Mouse (Mus musculus): ENCODE results near the gene Gm3248. TPM values are rescaled to one million over a fixed set of nuclear protein-coding genes. Genes with fewer than 3 reads are reported as not detected.

Gm3248 gene
- polyA plus RNA-seq, 1 experiment from 2014 or later, result 2.2 TPM

Other genes with a start within 250 kb of the Gm3248 start
- 0.62 TPM in 1 of 2 replicates, not detected in the other for gene Gm3373, start 220.2 kb downstream of the Gm3248 start, polyA plus RNA-seq (2015; fragmentation: Nextera tagmentation; extraction: Ambion mirVana)
- gene Gm3383, start 153.8 kb downstream of the Gm3248 start, polyA plus RNA-seq (2015; fragmentation: Nextera tagmentation; extraction: Ambion mirVana), result 2.6 and 7.0 TPM in 2 replicates
- not detected in 2 replicates for gene Gm3424, start 131.4 kb downstream of the Gm3248 start, polyA plus RNA-seq (2015; fragmentation: Nextera tagmentation; extraction: Ambion mirVana)
- gene Gm8237, start 81.4 kb downstream of the Gm3248 start, polyA plus RNA-seq (2015; fragmentation: Nextera tagmentation; extraction: Ambion mirVana), result 0.52 and 0.70 TPM in 2 replicates
- not detected in 2 replicates for gene Gm3453, start 17.4 kb upstream of the Gm3248 start, polyA plus RNA-seq (2015; fragmentation: Nextera tagmentation; extraction: Ambion mirVana)
- gene Gm6337, start 96.5 kb upstream of the Gm3248 start, polyA plus RNA-seq (2015; fragmentation: Nextera tagmentation; extraction: Ambion mirVana), result not detected in 2 replicates
- 3.7 and 4.0 TPM in 2 replicates for gene Gm8206, start 132.2 kb upstream of the Gm3248 start, polyA plus RNA-seq (2015; fragmentation: Nextera tagmentation; extraction: Ambion mirVana)
- 3.3 and 3.6 TPM in 2 replicates for gene Gm3468, start 146.9 kb upstream of the Gm3248 start, polyA plus RNA-seq (2015; fragmentation: Nextera tagmentation; extraction: Ambion mirVana)
- gene Gm3476, start 164.1 kb upstream of the Gm3248 start, polyA plus RNA-seq (2015; fragmentation: Nextera tagmentation; extraction: Ambion mirVana), result not detected in 2 replicates